Mouse (Mus musculus): ENCODE measurements around the gene Map4.

DNA sequence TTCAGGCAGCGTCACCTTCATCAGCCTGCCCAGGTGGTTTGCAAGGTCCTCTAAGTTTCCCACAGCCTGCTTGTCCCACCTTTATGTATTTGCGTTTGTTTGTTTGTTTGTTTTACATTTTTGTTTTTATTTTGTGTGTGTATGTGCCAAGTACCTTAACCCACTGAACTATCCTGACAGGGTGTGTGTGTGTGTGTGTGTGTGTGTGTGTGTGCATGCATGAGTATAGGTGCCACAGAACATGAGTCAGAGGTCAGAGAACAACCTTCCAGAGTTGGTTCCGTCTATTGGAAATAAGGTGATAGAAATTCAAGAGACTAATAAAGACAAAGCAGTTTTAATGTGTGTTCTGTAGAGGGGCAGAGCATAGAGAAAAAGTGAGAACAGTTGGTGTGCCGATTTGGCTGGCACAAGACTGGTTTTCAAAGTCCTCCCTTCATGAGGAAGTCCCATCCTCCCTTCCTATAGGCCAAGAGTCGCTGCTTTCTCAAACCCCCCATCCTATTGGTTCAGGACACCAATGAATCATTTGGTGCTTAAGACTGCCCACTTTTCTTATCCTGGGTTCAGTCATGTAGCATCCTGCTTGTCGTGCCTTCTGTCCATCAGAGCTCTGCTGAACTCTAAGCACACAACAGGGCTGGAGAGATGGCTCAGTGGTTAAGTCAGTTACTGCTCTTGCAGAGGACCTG, 23.3 kb upstream of the Map4 start:
- TF ChIP-seq CTCF (IDR thresholded peaks at IDR 0.05; ENCODE audit: control insufficient read depth, insufficient read depth, insufficient replicate concordance, low read depth, low read length) (no peak), POLR2A (IDR thresholded peaks at IDR 0.05; ENCODE audit: control insufficient read depth, low read depth, low read length) (no peak)

Measured in testis, adult 2 months (tissue).